Mouse (Mus musculus) testis, adult 10 weeks (tissue): ENCODE results near the gene Actr1a. TPM values are rescaled to one million over a fixed set of nuclear protein-coding genes. Genes with fewer than 3 reads are reported as not detected.

ENCODE experiments used
- polyA plus RNA-seq: library from polyadenylated mRNA; stranded (reverse); fragments of 350-450 nt; fragmentation: Illumina TruSeq; extraction: RNeasy Lipid Tissue Mini Kit (QIAGEN cat#74804); gene quantifications from one replicate; pipeline ENCODE4 v1.2.3, GENCODE M21; 2014; ENCODE audit warnings: low read depth, low replicate concordance

Gene Actr1a
- polyA plus RNA-seq: 87.0 TPM

DNA sequence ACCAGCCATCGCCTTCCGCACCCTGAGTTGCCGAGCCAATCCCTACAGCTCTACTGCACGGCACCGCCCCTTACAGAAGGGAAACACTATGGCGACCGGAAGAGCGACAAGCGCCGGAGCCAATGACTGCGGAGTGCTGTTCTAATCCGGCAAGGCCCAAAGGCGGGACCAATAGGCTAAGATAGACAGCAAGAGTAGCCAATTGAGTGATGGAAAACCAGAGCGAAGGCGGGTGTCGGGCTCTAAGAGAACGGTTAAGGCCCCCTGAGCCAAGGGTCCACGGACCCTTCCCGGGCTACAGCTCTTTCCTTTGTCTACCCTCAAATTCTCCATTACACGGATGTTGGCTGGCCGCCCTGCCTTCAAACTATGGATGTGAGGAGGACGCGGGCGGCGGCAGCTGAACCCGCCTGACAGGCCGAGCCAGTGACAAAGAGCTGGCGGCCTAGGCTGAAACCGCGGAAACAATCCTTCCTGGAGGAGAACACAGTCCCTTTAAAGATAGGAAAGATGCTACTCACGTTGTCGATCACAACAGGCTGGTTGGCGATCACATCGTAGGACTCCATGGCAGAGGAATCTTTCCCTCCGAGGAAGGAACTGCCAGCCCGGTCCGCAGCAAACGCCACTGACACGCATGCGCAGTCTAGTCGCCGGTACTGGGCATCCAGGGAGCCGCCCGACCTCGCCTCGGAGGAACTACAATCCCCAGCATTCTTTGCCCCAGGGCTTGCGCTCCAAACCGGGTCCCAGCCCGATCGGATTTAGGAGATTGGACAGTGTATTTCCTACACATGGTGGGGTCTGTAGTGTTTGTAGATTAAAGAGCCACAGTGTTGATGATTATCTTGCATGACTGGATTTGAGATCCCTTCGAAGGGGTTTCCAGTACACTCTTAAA, at the start of gene Actr1a:
TSS of gene Actr1a (minus strand) at position 640 of the 901 bp plus-strand sequence.

DNA sequence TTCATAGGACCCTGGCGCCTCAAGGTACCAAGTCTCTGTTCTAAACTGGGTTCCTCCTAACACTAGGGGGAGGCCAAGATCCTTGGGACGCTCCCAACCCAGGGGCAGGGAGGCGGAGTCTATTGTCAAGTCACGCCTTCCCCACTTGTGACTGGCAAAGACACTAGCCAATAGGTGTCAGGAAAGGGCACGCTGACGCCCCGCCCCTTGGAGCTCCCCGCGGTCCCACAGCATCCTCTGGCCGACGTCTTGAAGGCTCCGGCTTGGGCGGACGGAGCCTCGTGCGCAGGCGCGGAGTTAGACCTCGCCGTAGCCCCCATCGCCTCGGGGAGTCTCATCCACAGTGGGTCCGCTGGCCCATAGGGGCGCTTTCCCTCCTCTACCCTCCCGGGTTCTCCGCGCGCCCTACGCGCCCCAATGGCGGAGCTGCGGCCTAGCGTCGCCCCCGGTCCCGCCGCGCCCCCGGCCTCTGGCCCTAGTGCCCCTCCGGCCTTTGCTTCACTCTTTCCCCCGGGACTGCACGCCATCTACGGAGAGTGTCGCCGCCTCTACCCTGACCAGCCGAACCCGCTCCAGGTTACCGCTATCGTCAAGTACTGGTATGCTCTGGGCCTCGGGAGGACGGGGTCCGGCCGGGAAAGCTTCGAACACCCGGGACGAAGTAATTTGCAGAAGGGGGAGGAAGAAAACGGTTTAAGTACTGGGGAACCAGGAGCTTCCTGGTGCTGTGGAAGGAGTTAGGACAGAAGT, 1.3 kb upstream of the Actr1a start, which contains the start of gene Sufu:
TSS of gene Sufu (plus strand) at position 211 of the 750 bp plus-strand sequence.

DNA sequence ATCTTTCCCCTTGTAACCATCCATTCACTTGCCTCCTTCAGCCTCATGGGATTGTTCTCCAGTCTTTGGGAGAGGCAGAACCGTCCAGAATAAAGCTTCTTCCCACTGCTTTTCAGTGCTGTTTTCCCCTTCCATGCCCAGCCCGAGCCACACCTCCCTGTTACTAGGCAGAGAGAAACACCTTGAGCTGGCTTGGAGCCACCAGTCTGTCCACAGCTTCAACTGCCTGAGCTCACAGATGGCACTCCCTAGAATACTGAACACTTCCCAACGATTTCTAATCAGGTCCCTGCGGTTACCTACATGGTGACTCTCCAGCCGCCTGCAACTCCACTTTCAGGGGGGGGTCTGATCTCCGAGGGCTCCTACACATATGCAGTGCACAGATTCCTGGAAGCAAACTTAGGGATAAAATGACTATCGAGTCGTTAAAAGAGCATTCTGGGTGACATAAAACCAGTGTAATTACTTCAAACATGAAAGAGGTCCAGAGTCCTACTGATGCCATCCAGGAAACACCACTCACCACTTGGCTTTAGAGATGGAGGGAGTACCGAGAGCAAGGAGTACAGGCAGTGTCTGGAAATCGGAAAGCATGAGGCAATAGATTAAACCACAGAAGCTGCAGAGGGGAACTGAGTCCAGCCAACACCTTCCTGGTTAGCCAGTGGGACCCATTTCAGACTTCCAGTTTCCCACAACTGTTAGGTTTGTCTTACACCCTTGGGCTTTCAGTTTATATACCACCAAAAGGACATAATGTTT, 45.2 kb downstream of the Actr1a start, which contains the start of gene 2310034G01Rik:
TSS of gene 2310034G01Rik (minus strand) at position 135 of the 765 bp plus-strand sequence.

DNA sequence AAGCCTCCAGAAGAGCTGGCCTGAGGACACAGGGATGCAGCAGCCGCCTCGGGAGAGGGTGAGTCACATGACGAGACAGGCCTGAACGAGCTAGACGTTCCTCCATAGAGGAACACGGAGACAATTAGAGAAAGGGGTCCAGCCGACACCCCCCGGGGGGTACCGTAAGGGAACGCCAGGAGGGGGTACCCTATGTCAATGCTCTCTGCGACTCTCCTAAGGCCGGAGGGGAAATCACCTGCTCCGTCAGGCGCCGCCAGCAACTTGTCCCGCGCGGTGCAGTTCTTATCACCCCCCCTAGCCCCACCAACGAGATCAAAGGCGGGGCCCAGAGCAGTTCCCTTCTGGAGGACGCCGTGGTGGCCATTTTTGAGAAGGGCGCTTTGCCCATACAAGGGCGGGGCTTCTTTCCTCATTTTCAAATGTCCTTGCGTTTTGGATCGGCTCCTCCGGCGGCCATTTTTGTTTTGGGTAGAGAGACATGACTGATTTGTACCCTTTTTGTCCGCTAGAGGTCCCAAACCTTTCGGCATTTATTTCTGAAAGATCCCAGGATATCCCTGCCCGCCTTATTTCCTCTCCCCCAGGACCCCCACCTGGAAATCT, 57.1 kb downstream of the Actr1a start, which contains the start of gene Cuedc2:
TSS of gene Cuedc2 (minus strand) at position 372 of the 606 bp plus-strand sequence.

DNA sequence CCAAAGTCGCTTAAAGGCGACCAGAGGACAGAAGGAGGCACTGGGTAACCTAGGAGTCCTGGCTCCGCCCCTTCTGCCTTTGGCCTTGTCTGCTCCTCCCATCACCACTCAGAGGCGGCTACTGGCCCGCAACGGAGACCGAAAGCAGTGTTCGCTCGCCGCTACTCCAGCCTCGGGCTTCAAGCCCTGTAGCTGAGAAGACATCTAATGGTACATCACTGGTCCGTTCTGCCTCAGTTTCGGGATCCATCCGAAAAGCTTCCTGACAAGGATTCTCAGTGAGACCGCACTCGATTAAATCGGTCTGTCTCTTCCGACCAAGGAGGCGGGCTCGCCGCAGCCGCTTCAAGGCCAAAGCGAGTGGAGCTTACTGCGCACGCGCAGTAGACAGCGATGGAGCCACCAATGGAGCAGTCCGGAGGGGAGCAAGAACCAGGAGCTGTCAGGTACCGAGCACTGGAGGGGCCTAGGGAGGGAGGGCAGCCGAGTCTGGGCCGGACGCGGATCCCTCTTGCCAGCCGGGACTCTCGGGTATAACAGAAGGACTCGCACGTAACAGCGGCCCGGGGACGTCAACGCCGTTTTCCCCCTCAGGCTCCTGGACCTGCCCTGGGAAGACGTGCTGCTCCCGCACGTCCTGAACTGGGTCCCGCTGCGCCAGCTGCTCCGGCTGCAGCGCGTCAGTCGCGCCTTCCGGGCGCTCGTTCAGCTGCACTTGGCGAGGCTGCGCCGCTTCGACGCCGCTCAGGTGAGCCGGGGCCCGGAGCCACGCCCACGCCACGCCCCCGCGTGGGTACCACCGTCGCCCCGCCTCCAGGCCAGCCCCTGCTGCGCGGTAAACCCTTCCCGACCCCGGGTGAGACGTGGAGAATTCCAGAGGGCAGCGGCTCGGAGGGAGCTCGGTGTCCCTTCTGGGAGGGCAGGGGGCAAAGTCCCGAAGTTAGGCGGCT, 67.2 kb downstream of the Actr1a start, which contains the start of gene Fbxl15:
TSS of gene Fbxl15 (plus strand) at position 104 of the 950 bp plus-strand sequence.

Other genes starting within 250 kb of the Actr1a start
- not detected for gene Pitx3, start 247.4 kb downstream of the Actr1a start, polyA plus RNA-seq
- 51.0 TPM for gene Gbf1, start 243.2 kb downstream of the Actr1a start, polyA plus RNA-seq
- gene Nfkb2, start 91.4 kb downstream of the Actr1a start, polyA plus RNA-seq: 0.14 TPM
- gene Psd, start 68.6 kb downstream of the Actr1a start, polyA plus RNA-seq: 3.7 TPM
- gene Fbxl15, start 67.6 kb downstream of the Actr1a start, polyA plus RNA-seq: not detected
- 2.7 TPM for gene Cuedc2, start 57.0 kb downstream of the Actr1a start, polyA plus RNA-seq
- 0.69 TPM for gene Mfsd13a, start 54.6 kb downstream of the Actr1a start, polyA plus RNA-seq
- 0.15 TPM for gene 2310034G01Rik, start 45.4 kb downstream of the Actr1a start, polyA plus RNA-seq
- 15.2 TPM for gene Sufu, start 1.1 kb upstream of the Actr1a start, polyA plus RNA-seq
- 0.36 TPM for gene Trim8, start 106.0 kb upstream of the Actr1a start, polyA plus RNA-seq
- gene Arl3, start 177.4 kb upstream of the Actr1a start, polyA plus RNA-seq: 300 TPM
- 2.3 TPM for gene Sfxn2, start 177.6 kb upstream of the Actr1a start, polyA plus RNA-seq
- 3.6 TPM for gene Wbp1l, start 203.3 kb upstream of the Actr1a start, polyA plus RNA-seq